Mouse (Mus musculus) olfactory bulb, adult 2 months (tissue): ENCODE data around the gene Ell2.

ENCODE experiments used
- CTCF ChIP-seq: fragments of 200-500 bp; IDR thresholded peaks from 2 replicates; pipeline ENCODE4 v1.5.1; 2012; ENCODE audit warnings: low read depth, mild to moderate bottlenecking, low read length, moderate library complexity; ENCODE audit not compliant: insufficient read depth
- POLR2A ChIP-seq: fragments of 200-500 bp; IDR thresholded peaks from 2 replicates; pipeline ENCODE4 v1.6.1; 2012; ENCODE audit warnings: mild to moderate bottlenecking, low read depth, low read length, moderate library complexity; ENCODE audit not compliant: insufficient read depth

DNA sequence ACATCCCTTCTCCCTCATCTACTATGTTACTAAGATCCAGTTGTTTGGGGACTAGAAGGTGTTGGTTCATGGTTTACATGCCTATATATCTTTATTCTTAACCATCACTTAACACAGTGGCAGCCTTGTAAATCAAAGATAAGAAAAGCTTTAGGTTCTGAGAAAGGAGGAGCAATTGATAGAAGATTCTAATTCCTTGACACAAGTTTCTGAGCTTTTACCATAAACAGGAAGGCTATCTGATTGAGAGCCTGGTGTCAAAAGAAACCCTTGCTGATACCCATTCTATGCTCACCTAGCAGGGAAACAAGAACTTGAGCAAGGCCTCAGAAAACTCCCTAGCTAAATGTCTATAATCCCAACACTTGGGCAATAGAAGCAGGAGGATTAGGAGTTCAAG is 38.8 kb downstream of the Ell2 start:
- no peak for TF ChIP-seq POLR2A
- TF ChIP-seq CTCF, result no peak
